ENCODE assay signal across 16 mouse cellular contexts in genomic region chr4:115963751-115964150, GRCm38 (mm10). TPM values are rescaled to one million over a fixed set of nuclear protein-coding genes. Genes with fewer than 3 reads are reported as not detected.
DNase-seq lines count a peak whose midpoint lies in the region; ATAC-seq lines count a peak whose summit lies in the region.
"Had no signal": no experiment of that assay in that cellular context is flagged by ENCODE, and none has a peak within 500 bp of the region (broad histone marks: within the 10 kb centered on the region; RNA-seq: fewer than 3 reads in every experiment).

No protein-coding gene starts in this region.

- H3K27me3 ChIP-seq in heart, embryonic 15.5 days: peaks cover 91% of the 10 kb centered on the region
- H3K27me3 ChIP-seq in neural tube, embryonic 11.5 days (ENCODE audit: control insufficient read depth, insufficient read depth, low read length): peaks cover 85% of the 10 kb centered on the region
- H3K27me3 ChIP-seq in midbrain, embryonic 11.5 days (ENCODE audit: control insufficient read depth, insufficient read depth, low read length): peaks cover 45% of the 10 kb centered on the region

- no peak for ATAC-seq in heart, embryonic 15.5 days (replicated peaks; ENCODE audit: insufficient number of reproducible peaks, insufficient read depth, low FRiP score, low read depth)
- no peak for ATAC-seq in neural tube, embryonic 11.5 days (ENCODE audit: insufficient read depth, low FRiP score, low TSS enrichment)
- ATAC-seq in midbrain, embryonic 11.5 days (ENCODE audit: low FRiP score): no peak
- ATAC-seq: Patski had no signal

- no peaks in the 10 kb centered on the region for H3K9me3 ChIP-seq in heart, embryonic 15.5 days (replicated peaks)
- no peaks in the 10 kb centered on the region for H3K9me3 ChIP-seq in neural tube, embryonic 11.5 days (ENCODE audit: control insufficient read depth, low read length)
- no peaks in the 10 kb centered on the region for H3K9me3 ChIP-seq in midbrain, embryonic 11.5 days (ENCODE audit: control insufficient read depth, low read length)
- H3K9me3 ChIP-seq: liver, embryonic 13.5 days; stomach, embryonic 15.5 days had no signal

- no peak overlapping the region for H3K27ac ChIP-seq in heart, embryonic 15.5 days
- no peak overlapping the region for H3K27ac ChIP-seq in neural tube, embryonic 11.5 days (ENCODE audit: low read depth, low read length)
- H3K27ac ChIP-seq in midbrain, embryonic 11.5 days (ENCODE audit: low read depth, low read length): no peak overlapping the region
- H3K27ac ChIP-seq: liver, embryonic 13.5 days; stomach, embryonic 15.5 days had no signal

- H3K9ac ChIP-seq in heart, embryonic 15.5 days: no peak overlapping the region
- no peak overlapping the region for H3K9ac ChIP-seq in neural tube, embryonic 11.5 days (ENCODE audit: low read length)
- peak overlapping the region; percentile 10; the same call in 1 of the 2 replicates for H3K9ac ChIP-seq in midbrain, embryonic 11.5 days (ENCODE audit: low read length)

- 16% methylated on average over 6 of the region's 6 CpGs for WGBS in heart, embryonic 15.5 days
- 4% methylated on average over 6 of the region's 6 CpGs for WGBS in neural tube, embryonic 11.5 days
- 7% methylated on average over 6 of the region's 6 CpGs for WGBS in midbrain, embryonic 11.5 days

- intact Hi-C loops in heart, postnatal 14 days (cut with DNase I): no loop called here
- intact Hi-C loops in gastrocnemius, postnatal 14 days (cut with DNase I; ENCODE audit: low total_unique reads): no loop called here

- H3K4me3 ChIP-seq in heart, embryonic 15.5 days: peak overlapping the region; percentile 64
- peak overlapping the region; percentile 43; the same call in 1 of the 2 replicates for H3K4me3 ChIP-seq in neural tube, embryonic 11.5 days (ENCODE audit: low read depth, low read length)
- no peak overlapping the region for H3K4me3 ChIP-seq in midbrain, embryonic 11.5 days (ENCODE audit: low read depth, low read length)

- peaks cover 15% of the 10 kb centered on the region for H3K4me1 ChIP-seq in heart, embryonic 15.5 days (replicated peaks)
- H3K4me1 ChIP-seq in neural tube, embryonic 11.5 days (ENCODE audit: control insufficient read depth, insufficient read depth, low read length): peaks cover 4% of the 10 kb centered on the region
- peaks cover 49% of the 10 kb centered on the region for H3K4me1 ChIP-seq in midbrain, embryonic 11.5 days (ENCODE audit: control insufficient read depth, insufficient read depth, low read length)
- H3K4me1 ChIP-seq: stomach, embryonic 15.5 days had no signal

- no peak for DNase-seq in heart, postnatal 14 days
- DNase-seq in neural tube, embryonic 11.5 days (ENCODE audit: low spot score): no peak
- DNase-seq in neural tube, embryonic 10.5 days (ENCODE audit: extremely low spot score, low spot score): no peak
- peak; percentile 93 for DNase-seq in midbrain, embryonic 11.5 days (ENCODE audit: low spot score, missing footprints)
- DNase-seq in gastrocnemius, postnatal 14 days: no peak
- DNase-seq in gastrocnemius, adult 18-20 months (ENCODE audit: low spot score): no peak
- DNase-seq: kidney, adult 8-10 months; liver, embryonic 13.5 days; thymus, postnatal 25 days had no signal

- H3K36me3 ChIP-seq in heart, embryonic 15.5 days: no peaks in the 10 kb centered on the region
- H3K36me3 ChIP-seq in neural tube, embryonic 11.5 days (ENCODE audit: control insufficient read depth, insufficient read depth, low read length): no peaks in the 10 kb centered on the region
- H3K36me3 ChIP-seq in midbrain, embryonic 11.5 days (ENCODE audit: control insufficient read depth, insufficient read depth, low read length): no peaks in the 10 kb centered on the region
- H3K36me3 ChIP-seq: liver, embryonic 13.5 days; stomach, embryonic 15.5 days had no signal

- peak overlapping the region; percentile 91; the same call in 1 of the 2 replicates for H3K4me2 ChIP-seq in heart, embryonic 15.5 days
- peak overlapping the region; percentile 88 for H3K4me2 ChIP-seq in neural tube, embryonic 11.5 days (ENCODE audit: low read depth)
- H3K4me2 ChIP-seq in midbrain, embryonic 11.5 days: peak overlapping the region; percentile 57

RNA-seq across cellular contexts. Expression of gene Dmbx1, which starts 24.0 kb away (rescaled TPM):
- 0.03 and 0.04 TPM in 2 replicates for polyA plus RNA-seq in heart, embryonic 15.5 days (2015; fragmentation: Nextera tagmentation; extraction: Ambion mirVana)
- not detected for total RNA-seq in heart, postnatal 14 days (2021)
- polyA plus RNA-seq in neural tube, embryonic 11.5 days (2014; fragmentation: Nextera tagmentation; extraction: Ambion mirVana): 0.38 and 0.77 TPM in 2 replicates
- 15.1 and 15.9 TPM in 2 replicates for polyA plus RNA-seq in midbrain, embryonic 11.5 days (2014; fragmentation: Nextera tagmentation; extraction: Ambion mirVana)
- not detected for total RNA-seq in gastrocnemius, postnatal 14 days (2021)
- not detected for total RNA-seq in gastrocnemius, adult 18-20 months (2021)
- total RNA-seq: adrenal gland, adult 2 months; layer of hippocampus, adult 2 months had no signal
- polyA plus RNA-seq: adrenal gland, adult 2 months; heart, embryonic 14.5 days; liver, embryonic 13.5 days; Patski; small intestine, adult 2 months had no signal

RNA-seq across cellular contexts. Expression of gene Faah, which starts 54.0 kb away (rescaled TPM):
- 1.1 and 2.1 TPM in 2 replicates for polyA plus RNA-seq in heart, embryonic 15.5 days (2015; fragmentation: Nextera tagmentation; extraction: Ambion mirVana)
- total RNA-seq in heart, postnatal 14 days (2021): under 1 TPM; 0.53 to 0.78 TPM
- polyA plus RNA-seq in neural tube, embryonic 11.5 days (2014; fragmentation: Nextera tagmentation; extraction: Ambion mirVana): 1.9 and 2.1 TPM in 2 replicates
- 1.8 TPM in 2 replicates for polyA plus RNA-seq in midbrain, embryonic 11.5 days (2014; fragmentation: Nextera tagmentation; extraction: Ambion mirVana)
- under 1 TPM in 1 of 2 experiments, not detected in 1; 0.39 TPM for total RNA-seq in gastrocnemius, postnatal 14 days (2021)
- under 1 TPM; 0.09 to 0.19 TPM for total RNA-seq in gastrocnemius, adult 18-20 months (2021)
